Mouse (Mus musculus) brain, embryonic 14.5 days (tissue): ENCODE results near the gene Tm9sf1.
A peak's percentile ranks its signal among the peaks of the same experiment; 100 is the strongest.

ENCODE experiments used
- CTCF ChIP-seq: fragments of 200-500 bp; IDR thresholded peaks from 2 replicates; pipeline ENCODE4 v1.5.1; 2012; ENCODE audit warnings: inconsistent platforms, mild to moderate bottlenecking, moderate library complexity, borderline replicate concordance; ENCODE audit not compliant: insufficient read depth, insufficient read length; ENCODE audit errors: extremely low read depth
- POLR2A ChIP-seq: fragments of 200-500 bp; IDR thresholded peaks from 2 replicates; pipeline ENCODE4 v1.6.1; 2012; ENCODE audit warnings: mild to moderate bottlenecking, inconsistent platforms, borderline replicate concordance; ENCODE audit not compliant: poor library complexity, insufficient read depth, insufficient read length, severe bottlenecking; ENCODE audit errors: extremely low read depth

DNA sequence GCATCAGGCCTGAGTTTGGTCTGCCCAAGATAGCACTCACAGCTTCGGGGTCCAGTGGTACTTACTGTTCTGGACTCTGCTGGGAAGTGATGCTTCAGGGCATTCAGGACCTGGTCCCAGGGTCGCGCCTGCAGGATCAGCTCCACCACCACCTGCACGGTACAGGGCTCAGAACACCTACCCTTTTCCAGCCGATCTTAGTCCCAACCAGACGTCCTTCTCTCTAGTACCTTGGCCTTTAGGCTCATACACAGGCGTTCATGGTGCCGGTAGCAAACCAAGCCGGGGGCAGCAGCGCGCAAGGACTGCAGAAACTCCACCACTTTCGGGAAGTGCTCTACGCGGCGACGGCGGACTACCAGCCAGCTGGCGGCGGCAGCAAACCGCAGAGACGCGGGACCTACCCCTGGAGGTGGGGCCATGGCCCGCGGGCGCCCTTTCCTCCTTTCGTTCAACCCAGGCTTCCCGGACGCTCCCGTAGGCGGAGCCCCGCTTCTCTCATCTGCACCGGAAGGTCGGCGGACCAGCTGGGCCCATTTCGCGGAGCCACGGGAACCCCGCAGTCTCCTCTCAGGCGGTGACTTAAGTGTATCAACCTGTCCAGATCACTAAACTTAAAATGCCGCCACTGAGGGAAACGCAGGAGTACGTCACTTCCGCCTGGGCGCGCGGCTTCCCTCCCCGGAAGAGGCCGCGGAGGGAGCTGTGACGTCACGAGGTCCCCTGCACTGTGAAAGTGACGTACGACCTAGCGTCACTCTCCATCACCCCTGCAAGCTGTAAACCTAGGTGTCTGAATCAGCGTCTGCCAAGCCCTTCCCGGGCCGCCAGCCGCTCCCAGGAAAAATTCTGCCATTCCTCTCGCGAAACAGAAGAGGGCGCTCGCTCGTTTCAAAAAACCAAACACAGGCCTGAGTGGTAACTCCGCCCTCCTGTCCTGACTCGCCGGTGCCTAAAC lies 37.8 kb upstream of the Tm9sf1 start, which contains the start of gene Tinf2:
- TF ChIP-seq POLR2A (no peak), CTCF (peak; percentile 88)
